Mouse (Mus musculus) brain, adult 2 months (tissue): Measurements from ENCODE around the gene Rab11b.
A peak's percentile ranks its signal among the peaks of the same experiment; 100 is the strongest.

ENCODE experiments used
- DNase-seq: peaks from one replicate; pipeline ENCODE4 v3.0.0; 2011; ENCODE audit warnings: low read depth, low spot score

The Rab11b gene

DNA sequence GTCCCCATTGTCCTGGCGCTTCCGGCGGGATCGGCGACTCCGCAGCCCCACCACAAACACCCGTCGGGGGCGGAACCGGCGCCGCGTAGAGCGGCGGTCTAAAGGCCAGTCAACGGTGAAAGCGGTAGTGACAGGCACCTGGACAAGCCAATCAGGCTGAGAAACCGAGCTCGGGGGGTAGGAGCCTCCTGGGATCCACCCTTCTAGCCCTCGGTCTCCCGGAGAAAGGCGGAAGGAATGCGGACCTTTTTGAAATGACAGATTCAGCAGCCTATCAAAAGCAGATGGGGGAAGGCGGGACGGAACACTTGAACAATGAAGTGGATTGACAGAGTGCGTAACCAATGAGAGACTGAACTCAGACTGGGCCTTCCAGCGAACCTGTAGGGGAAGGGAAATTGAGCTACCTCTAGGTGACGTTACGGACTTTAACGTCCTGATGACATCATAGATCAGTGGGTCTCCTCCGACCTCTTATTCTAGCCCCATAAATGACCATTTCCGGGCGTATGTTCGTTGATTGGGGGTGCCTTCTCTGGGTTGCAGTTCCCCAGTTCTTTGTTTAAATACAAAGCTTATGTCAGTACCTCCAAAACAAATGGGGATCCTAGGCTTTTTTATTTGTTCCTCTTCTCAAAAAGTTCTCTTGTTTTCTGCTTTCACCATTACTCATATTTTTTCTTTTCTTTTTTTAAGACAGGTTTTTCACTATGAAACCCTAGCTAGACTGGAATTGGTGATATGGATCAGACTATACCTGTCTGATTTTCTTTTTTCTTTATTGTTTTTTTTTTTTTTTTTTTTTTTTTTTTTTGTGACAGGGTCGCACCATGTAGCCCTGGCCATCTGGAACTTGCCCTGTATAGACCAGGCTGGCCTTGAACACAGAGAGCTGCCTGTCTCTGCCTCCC lies at the start of gene Rab11b:
Gene Rab11b, minus strand, starts transcription at position 276 of the 911 bp plus-strand sequence.
- peak; percentile 100 for DNase-seq

GRCm38 (mm10) chr17:33808192-33808591 lies 47.9 kb upstream of the Rab11b start:
- no peak for DNase-seq

- DNase-seq = no peak
Measured at GRCm38 (mm10) chr17:33807181-33807888, 47.0 kb upstream of the Rab11b start.

GRCm38 (mm10) chr17:33804745-33805144 lies 44.4 kb upstream of the Rab11b start:
- no peak for DNase-seq

DNA sequence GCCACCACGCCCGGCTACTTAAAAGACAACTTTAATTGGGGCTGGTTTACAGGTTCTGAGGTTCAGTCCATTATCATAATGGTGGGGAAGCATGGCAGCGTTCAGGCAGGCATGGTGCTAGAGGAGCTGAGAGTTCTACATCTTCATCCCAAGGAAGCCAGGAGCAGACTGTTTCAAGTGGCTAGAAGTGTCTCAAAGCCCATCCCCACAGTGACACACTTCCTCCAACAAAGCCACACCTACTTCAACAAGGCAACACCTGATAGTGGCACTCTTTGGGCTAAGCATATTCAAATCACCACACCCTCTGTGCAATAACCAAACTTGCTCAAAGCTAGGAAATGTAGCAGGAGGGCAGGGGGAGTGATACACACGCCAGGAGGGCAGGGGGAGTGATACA lies 43.9 kb upstream of the Rab11b start:
- DNase-seq = no peak

DNA sequence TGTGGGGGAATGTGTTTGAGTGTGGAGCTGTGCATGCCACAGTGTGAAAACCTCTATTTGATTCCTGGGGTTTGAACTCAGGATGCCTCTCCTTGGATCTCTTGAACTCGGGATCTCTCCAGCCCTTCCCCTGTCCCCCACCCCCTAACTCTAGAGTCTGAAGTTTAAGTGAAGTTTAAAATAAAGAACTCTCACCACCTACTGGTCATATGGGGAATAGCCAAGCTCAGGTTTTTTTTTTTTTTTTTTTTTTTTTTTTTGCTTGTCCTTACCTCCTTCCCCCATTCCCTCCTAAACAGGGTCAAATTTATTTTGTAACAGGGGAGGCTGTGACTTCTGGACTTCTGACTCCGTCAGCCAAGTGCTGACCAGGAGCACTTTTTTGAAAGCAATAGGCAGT lies 41.9 kb upstream of the Rab11b start:
- DNase-seq = no peak

GRCm38 (mm10) chr17:33799277-33799676 lies 38.9 kb upstream of the Rab11b start:
- DNase-seq = no peak

DNA sequence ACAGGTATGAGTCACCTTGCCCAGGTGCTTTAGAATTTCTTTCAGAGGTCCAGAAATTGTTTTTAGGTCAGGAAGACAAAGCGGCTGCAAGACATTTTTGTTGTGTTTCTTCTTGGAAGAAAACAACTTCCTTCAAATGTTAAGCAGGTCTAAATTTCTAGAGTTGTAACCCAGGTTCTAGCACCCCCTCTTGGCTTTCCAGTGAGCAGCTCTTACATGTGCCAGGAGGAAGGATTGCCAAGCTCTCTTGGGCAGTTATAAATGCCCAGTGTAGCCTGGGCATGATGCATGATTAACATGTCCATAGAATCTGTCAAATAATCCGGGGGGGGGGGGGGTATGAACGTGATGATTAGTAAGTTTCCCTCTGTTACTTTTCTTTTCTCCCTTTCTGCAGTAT lies 38.0 kb upstream of the Rab11b start:
- DNase-seq = peak; percentile 52

DNA sequence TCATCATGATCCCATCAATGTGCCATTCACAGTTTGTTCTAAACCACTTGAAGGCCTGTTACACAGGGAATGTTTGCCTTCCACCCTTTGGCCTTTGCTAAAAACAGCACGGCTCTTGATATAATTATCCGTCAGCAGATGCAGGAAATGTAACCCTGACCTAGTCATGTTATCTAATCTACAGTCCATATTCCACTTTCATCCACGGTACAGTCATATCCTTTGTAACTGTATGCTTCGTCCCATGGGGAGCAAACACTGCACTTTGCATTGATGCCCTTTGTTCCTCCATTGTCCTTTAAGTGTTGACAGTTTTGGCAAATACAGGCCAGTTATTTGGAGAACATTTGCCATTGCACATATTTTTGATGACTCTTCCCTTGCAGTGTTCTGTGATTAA lies 28.4 kb upstream of the Rab11b start:
- DNase-seq = no peak

- peak; percentile 62 for DNase-seq
Measured at GRCm38 (mm10) chr17:33786375-33786774, 26.0 kb upstream of the Rab11b start.

DNA sequence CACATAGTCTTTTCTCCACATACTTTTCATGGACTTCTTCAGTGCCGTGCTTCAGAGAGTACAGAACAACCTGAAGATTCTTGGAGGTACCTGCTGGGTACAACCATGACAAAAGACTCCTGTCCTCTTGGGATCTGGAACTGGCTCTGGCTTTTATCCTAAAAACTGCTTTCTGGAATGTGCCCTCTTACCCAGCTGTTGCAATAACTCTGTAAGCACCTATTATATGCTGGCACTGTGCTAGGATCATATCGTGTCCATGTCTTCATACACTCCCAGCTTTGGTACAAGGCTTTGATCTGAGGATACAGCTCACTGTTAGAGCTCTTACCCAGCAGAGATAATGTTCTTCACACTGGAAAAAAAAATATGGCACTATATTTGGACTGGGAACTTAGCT lies 24.6 kb upstream of the Rab11b start:
- DNase-seq = no peak

DNA sequence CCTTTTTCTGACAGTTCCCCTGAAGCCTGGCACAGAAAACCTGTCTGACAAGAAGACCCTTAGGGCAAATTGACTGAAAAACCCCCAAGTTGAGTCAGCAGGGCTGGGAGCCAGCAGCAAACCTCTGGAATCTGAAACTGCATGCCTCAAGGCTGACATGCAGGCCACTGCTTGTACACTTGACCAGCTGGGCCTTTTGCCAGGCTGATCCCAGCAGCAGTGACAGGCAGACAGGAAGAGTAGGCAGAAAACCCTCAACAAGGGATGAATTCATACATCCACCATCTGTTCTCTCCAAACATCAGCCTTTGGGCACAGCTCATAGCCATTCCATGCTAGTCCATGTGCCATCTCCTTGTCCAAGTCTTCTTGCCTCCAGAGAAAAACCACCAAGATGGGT lies 23.1 kb upstream of the Rab11b start:
- DNase-seq = peak; percentile 77

DNA sequence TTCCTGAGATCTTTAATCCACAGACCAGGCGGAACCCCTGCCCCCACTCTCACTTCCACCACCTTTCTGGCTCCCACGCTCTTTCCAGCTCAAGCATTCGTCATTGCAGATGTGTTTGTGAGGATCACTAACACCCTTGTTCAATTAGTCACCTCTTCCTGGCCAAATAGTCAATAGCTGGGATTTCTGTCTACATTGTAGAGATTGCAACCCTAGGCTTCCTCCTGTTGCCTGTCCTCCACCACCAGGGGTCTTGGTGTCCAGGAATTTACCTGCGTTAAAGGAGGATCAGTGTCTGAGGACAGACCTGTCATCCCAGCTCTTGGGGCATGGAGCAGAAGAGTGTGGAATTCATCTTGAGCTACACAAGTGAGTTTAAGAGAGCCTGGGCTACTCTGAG lies 21.7 kb upstream of the Rab11b start:
- no peak for DNase-seq

DNA sequence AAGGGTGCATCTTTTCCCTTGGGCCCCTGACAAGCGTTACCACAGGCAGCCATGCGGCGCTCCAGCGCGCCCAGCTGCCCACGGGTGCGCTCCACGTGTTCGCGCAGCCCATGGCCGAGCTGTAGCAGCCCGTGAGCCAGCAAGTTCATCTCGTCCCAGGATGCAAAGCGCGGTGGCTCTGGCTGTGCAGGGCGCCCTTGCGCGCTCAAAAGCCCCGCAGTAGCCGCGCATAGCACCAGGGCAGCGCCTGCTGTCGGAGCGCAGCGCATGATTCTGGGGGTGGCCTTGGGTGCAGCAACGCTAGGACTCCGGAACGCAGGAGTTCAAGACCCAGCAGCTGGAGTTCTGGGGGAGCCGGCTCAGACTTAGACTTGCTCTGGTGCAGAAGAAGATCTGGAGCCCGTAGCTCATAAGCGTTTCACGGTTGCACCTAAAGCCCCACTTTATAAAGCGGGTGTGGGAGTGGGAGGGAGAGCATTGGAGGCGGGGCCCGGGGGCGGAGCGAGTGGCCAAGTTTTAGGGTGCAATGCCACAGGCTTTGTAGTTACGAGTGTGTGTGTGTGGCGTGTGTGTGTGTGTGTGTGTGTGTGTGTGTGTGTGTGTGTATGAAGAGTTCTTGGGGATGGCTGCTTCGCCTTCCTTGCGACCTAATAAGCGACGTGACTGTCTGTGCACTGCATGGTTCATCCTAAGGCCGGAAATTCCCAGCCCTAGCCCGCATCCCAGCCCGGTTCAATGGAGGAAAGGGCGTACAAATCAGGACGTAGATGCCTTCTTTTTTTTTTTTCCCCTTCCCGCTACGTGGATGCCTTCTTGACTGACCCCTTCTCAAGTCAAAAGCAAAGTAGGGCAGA lies 21.0 kb upstream of the Rab11b start, which contains the start of gene Angptl4:
Gene Angptl4, minus strand, starts transcription at position 707 of the 854 bp plus-strand sequence.
- peak; percentile 75 for DNase-seq

GRCm38 (mm10) chr17:33780431-33780830 lies 20.1 kb upstream of the Rab11b start:
- DNase-seq = no peak

- DNase-seq = no peak
Measured at GRCm38 (mm10) chr17:33779967-33780295, 19.6 kb upstream of the Rab11b start.

GRCm38 (mm10) chr17:33779271-33779966 lies 19.1 kb upstream of the Rab11b start:
- DNase-seq = peak; percentile 82

DNA sequence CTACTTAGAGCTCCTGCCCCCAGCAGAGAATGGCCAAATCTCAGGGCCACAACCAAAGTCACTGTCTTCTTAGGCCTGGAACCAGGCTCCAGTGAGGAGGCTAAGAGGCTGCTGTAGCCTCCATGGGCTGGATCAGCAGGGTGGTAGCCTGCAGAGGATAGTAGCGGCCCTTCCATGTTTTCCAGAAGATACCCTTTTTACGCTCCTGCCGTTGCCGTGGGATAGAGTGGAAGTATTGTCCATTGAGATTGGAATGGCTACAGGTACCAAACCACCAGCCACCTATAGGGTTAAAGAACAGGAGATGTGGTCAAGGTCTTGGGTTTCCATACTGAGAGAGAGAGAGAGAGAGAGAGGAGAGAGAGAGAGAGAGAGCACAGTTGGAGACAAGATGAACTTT lies 15.0 kb upstream of the Rab11b start:
- no peak for DNase-seq

- DNase-seq = no peak
Measured at GRCm38 (mm10) chr17:33774573-33775155, 14.3 kb upstream of the Rab11b start.

GRCm38 (mm10) chr17:33773871-33774572 lies 13.7 kb upstream of the Rab11b start:
- no peak for DNase-seq
